Mouse (Mus musculus) liver, embryonic 14.5 days (tissue): ENCODE results near the gene Pdgfra. TPM values are rescaled to one million over a fixed set of nuclear protein-coding genes. Genes with fewer than 3 reads are reported as not detected.

Experiments used
- ATAC-seq: fragments of 200-750 bp; cut with Nextera tagmentation; 2 replicates; pipeline ENCODE4 v1.8.0; 2017; ENCODE audit warnings: moderate number of reproducible peaks, mild to moderate bottlenecking, moderate library complexity; ENCODE audit not compliant: insufficient read depth
- DNase-seq, 3 experiments: peaks; one replicate each; pipeline ENCODE4 v3.0.0-alpha.2; 2012 to 2013; ENCODE audit warnings: low read depth in 3 of 3, low spot score in 3 of 3
- H3K27ac ChIP-seq: fragments of 300-500 bp; sonication (generic); 2 replicates; pipeline ENCODE4 v1.5.1; 2014; ENCODE audit warnings: moderate library complexity, mild to moderate bottlenecking, control low read depth, inconsistent platforms
- H3K27me3 ChIP-seq: fragments of 300-500 bp; sonication (generic); 2 replicates; pipeline ENCODE4 v1.6.1; 2014; ENCODE audit warnings: mild to moderate bottlenecking, low read length, moderate library complexity; ENCODE audit not compliant: control insufficient read depth, insufficient read depth
- H3K36me3 ChIP-seq: fragments of 300-500 bp; sonication (generic); replicated peaks from 2 replicates; pipeline ENCODE4 v1.6.1; 2014; ENCODE audit warnings: low read depth; ENCODE audit not compliant: control insufficient read depth, insufficient read depth
- H3K4me1 ChIP-seq, 2 experiments: fragments of 200-500 bp in 1 of 2; fragments of 300-500 bp in 1 of 2; sonication (generic) in 1 of 2; replicated peaks; 2 replicates each; pipeline ENCODE4 v1.6.1; 2012 to 2014; ENCODE audit warnings: antibody characterized with exemption in 1 of 2, inconsistent platforms in 1 of 2, low read length in 1 of 2; ENCODE audit not compliant: control insufficient read depth in 2 of 2, insufficient read depth in 2 of 2
- H3K4me2 ChIP-seq: fragments of 300-500 bp; sonication (generic); 2 replicates; pipeline ENCODE4 v1.6.1; 2014; ENCODE audit warnings: low read depth, mild to moderate bottlenecking, control low read depth, moderate library complexity
- H3K4me3 ChIP-seq, 2 experiments: fragments of 200-500 bp in 1 of 2; fragments of 300-500 bp in 1 of 2; sonication (generic) in 1 of 2; 2 replicates each; pipeline ENCODE4 v1.5.1; 2012 to 2014; ENCODE audit warnings: low read depth in 2 of 2, low read length in 2 of 2, mild to moderate bottlenecking in 2 of 2, control low read depth in 1 of 2, inconsistent platforms in 1 of 2, moderate library complexity in 1 of 2; ENCODE audit not compliant: insufficient read depth in 1 of 2
- H3K9ac ChIP-seq: fragments of 300-500 bp; sonication (generic); replicated peaks from 2 replicates; pipeline ENCODE4 v1.6.1; 2014; ENCODE audit warnings: mild to moderate bottlenecking, control low read depth, moderate library complexity
- H3K9me3 ChIP-seq: fragments of 300-500 bp; sonication (generic); 2 replicates; pipeline ENCODE4 v1.6.1; 2016; ENCODE audit warnings: low read length, mixed read lengths; ENCODE audit not compliant: control insufficient read depth
- CTCF ChIP-seq: IDR thresholded peaks from 2 replicates; pipeline ENCODE4 v1.5.1; 2016; ENCODE audit warnings: antibody characterized with exemption, low read depth, control low read depth
- EP300 ChIP-seq: IDR thresholded peaks from 2 replicates; pipeline ENCODE4 v1.6.1; 2016; ENCODE audit warnings: antibody characterized with exemption, low read depth
- whole genome bisulfite sequencing: fragments of 180-500 bp; shearing (Covaris S2); extraction: QIAGEN DNeasy Blood & Tissue Kit; methylation state at CpG from one replicate; pipeline ENCODE4 v1.1.7; 2014; ENCODE audit not compliant: insufficient replicate concordance; 5-methylcytosine and 5-hydroxymethylcytosine counted together
- polyA plus RNA-seq, 2 experiments: library from polyadenylated mRNA; depleted of rRNA in 1 of 2; stranded (reverse) in 1 of 2; unstranded in 1 of 2; fragments of >200 nt; fragmentation: Nextera tagmentation in 1 of 2; extraction: Ambion mirVana in 1 of 2; gene quantifications; 2 replicates each; pipeline versions ENCODE4 v1.2.1 to v1.2.3; 2012 to 2014

The Pdgfra gene
- polyA plus RNA-seq (2012; rRNA removed), result 0.86 and 1.6 TPM in 2 replicates
- 1.2 and 1.8 TPM in 2 replicates for polyA plus RNA-seq (2014; fragmentation: Nextera tagmentation; extraction: Ambion mirVana)

DNA sequence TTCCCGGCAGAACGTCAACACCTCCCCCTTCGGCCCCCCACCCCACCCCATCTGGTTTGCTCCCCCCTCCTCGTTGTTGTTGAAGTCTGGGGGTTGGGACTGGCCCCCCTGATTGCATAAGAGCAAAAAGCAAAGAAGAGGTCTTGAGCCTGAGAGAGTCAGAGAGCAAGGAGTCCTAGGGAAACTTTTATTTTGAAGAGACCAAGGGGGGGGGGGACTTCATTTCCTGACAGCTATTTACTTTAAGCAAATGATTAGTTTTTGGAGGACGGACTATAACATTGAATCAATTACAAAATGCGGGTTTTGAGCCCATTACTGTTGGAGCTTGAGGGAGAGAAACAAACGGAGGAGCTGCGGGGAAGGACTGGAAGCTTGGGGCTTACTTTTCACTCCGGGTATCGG lies at the start of gene Pdgfra:
TSS of gene Pdgfra (plus strand) at position 272 of the 405 bp plus-strand sequence.
- Histone ChIP-seq H3K9me3 (no peaks in the 10 kb centered on the region), H3K9ac (no peak within 1 kb of the TSS), H3K36me3 (no peaks in the 10 kb centered on the region), H3K27me3 (peaks cover 94% of the 10 kb centered on the region), H3K4me2 (no peak within 1 kb of the TSS), H3K4me1 (no peaks in the 10 kb centered on the region; a peak in 1 of 4 replicates), H3K4me3 (peak within 1 kb of the TSS; percentile 15 to 22), H3K27ac (no peak within 1 kb of the TSS)
- WGBS, result under 1% methylated on average over 10 of the region's 10 CpGs
- TF ChIP-seq CTCF (no peak), EP300 (no peak)
- DNase-seq, result no peak
- ATAC-seq, result no peak

- H3K4me3 ChIP-seq, result no peak overlapping the region
- 52% methylated on average over 3 of the region's 3 CpGs for WGBS
- H3K27ac ChIP-seq, result no peak overlapping the region
- H3K36me3 ChIP-seq, result no peaks in the 10 kb centered on the region
- H3K4me2 ChIP-seq, result no peak overlapping the region
- no peaks in the 10 kb centered on the region for H3K9me3 ChIP-seq
- H3K27me3 ChIP-seq, result no peaks in the 10 kb centered on the region
- H3K9ac ChIP-seq, result no peak overlapping the region
- no peak for TF ChIP-seq CTCF
- no peak for TF ChIP-seq EP300
- no peak for ATAC-seq
- H3K4me1 ChIP-seq, result no peaks in the 10 kb centered on the region
- DNase-seq, result no peak
Observed at GRCm38 (mm10) chr5:75106511-75106910, 45.6 kb upstream of the Pdgfra start.

- no peaks in the 10 kb centered on the region for H3K9me3 ChIP-seq
- H3K27me3 ChIP-seq, result no peaks in the 10 kb centered on the region
- no peaks in the 10 kb centered on the region for H3K36me3 ChIP-seq
- H3K9ac ChIP-seq, result no peak overlapping the region
- no peak overlapping the region for H3K4me3 ChIP-seq
- no peak for ATAC-seq
- DNase-seq, result no peak
- no peaks in the 10 kb centered on the region for H3K4me1 ChIP-seq
- TF ChIP-seq EP300, result no peak
- no peak for TF ChIP-seq CTCF
- H3K4me2 ChIP-seq, result no peak overlapping the region
- 35% methylated on average over 5 of the region's 5 CpGs for WGBS
- no peak overlapping the region for H3K27ac ChIP-seq
Observed at GRCm38 (mm10) chr5:75109368-75109767, 42.7 kb upstream of the Pdgfra start.

- TF ChIP-seq EP300 (no peak), CTCF (no peak)
- Histone ChIP-seq H3K9me3 (no peaks in the 10 kb centered on the region), H3K27me3 (no peaks in the 10 kb centered on the region), H3K27ac (no peak overlapping the region), H3K4me2 (no peak overlapping the region), H3K9ac (no peak overlapping the region), H3K36me3 (no peaks in the 10 kb centered on the region), H3K4me3 (no peak overlapping the region), H3K4me1 (no peaks in the 10 kb centered on the region)
- DNase-seq, result no peak
- 46% methylated on average over 5 of the region's 5 CpGs for WGBS
- no peak for ATAC-seq
Observed at GRCm38 (mm10) chr5:75111781-75112180, 40.3 kb upstream of the Pdgfra start.

DNA sequence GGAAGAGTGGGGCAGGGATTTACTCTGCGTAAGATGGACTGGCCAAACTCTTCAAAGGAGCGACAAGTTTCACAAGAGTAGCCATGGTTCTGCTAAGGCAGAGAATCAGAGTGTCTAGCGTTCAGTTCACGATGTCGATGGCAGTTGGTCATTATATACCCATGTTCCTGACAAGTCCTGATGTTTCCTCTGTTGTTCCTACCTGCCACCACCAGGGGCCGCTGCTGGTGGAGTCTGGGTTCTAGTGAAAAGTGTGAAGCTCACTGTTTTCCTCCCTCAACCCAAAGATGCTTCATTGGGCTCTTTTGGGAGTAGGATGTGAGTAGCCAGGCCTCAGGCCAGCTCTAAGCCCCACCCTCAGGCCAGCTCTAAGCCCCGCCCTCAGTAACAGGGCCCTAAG lies 33.3 kb upstream of the Pdgfra start:
- Histone ChIP-seq H3K9ac (no peak overlapping the region), H3K27me3 (no peaks in the 10 kb centered on the region), H3K9me3 (no peaks in the 10 kb centered on the region), H3K4me3 (no peak overlapping the region), H3K36me3 (no peaks in the 10 kb centered on the region), H3K27ac (no peak overlapping the region), H3K4me1 (no peaks in the 10 kb centered on the region), H3K4me2 (no peak overlapping the region)
- ATAC-seq (no peak), DNase-seq (peak in 1 of 3 experiments; percentile 2)
- TF ChIP-seq EP300, result no peak
- TF ChIP-seq CTCF, result peak; percentile 81
- 53% methylated on average over 7 of the region's 7 CpGs for WGBS
